Mouse (Mus musculus): Measurements from ENCODE around the gene Gabrp.

DNA sequence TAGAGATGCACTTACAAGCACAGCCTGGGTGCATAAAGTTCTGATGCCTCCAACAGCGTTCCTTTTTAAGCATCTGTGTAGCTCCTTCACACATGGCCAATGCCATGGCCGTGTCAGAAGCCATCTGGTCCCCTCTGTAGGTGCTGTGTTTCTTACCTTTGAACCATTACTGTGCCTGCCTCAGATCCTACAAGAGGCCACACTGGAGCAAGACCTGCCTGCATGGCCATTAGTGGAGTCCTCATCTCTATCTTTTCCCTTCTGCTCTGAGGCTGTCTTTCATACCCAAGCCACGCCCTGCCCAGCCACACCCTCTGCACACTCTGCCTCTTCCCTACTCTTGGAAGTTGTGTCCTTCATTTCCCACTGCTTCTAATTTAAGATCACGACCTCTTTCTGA is 14.1 kb upstream of the Gabrp start:
- TF ChIP-seq EP300 (optimal IDR thresholded peaks at IDR 0.05) (no peak), CTCF (IDR thresholded peaks at IDR 0.05; ENCODE audit: low read depth) (no peak)

All from stomach, postnatal 0 days (tissue).